ENCODE assay signal across 25 mouse cellular contexts in genomic region chr2:96406856-96407255, GRCm38 (mm10).
DNase-seq lines count a peak whose midpoint lies in the region; ATAC-seq lines count a peak whose summit lies in the region.
"Had no signal": no experiment of that assay in that cellular context is flagged by ENCODE, and none has a peak within 500 bp of the region (broad histone marks: within the 10 kb centered on the region; RNA-seq: fewer than 3 reads in every experiment).

No protein-coding gene starts in this region.

- H3K9ac ChIP-seq in kidney, embryonic 14.5 days (ENCODE audit: low read depth, low read length): no peak overlapping the region
- no peak overlapping the region for H3K9ac ChIP-seq in forebrain, embryonic 13.5 days
- H3K9ac ChIP-seq: embryonic facial prominence, embryonic 12.5 days; embryonic facial prominence, embryonic 15.5 days; forebrain, embryonic 15.5 days; heart, embryonic 13.5 days; hindbrain, embryonic 14.5 days had no signal

- H3K4me2 ChIP-seq in kidney, embryonic 14.5 days (replicated peaks; ENCODE audit: low read depth, low read length): no peak overlapping the region
- no peak overlapping the region for H3K4me2 ChIP-seq in forebrain, embryonic 13.5 days
- H3K4me2 ChIP-seq: embryonic facial prominence, embryonic 12.5 days; embryonic facial prominence, embryonic 15.5 days; forebrain, embryonic 15.5 days; heart, embryonic 13.5 days; hindbrain, embryonic 14.5 days had no signal

- no peak overlapping the region for H3K4me3 ChIP-seq in kidney, embryonic 14.5 days (ENCODE audit: low read length)
- H3K4me3 ChIP-seq in forebrain, embryonic 13.5 days: no peak overlapping the region
- H3K4me3 ChIP-seq: embryonic facial prominence, embryonic 12.5 days; embryonic facial prominence, embryonic 15.5 days; forebrain, embryonic 15.5 days; heart, embryonic 13.5 days had no signal

- H3K27ac ChIP-seq in kidney, embryonic 14.5 days (ENCODE audit: low read depth, low read length): no peak overlapping the region
- H3K27ac ChIP-seq in forebrain, embryonic 13.5 days: no peak overlapping the region
- H3K27ac ChIP-seq: embryonic facial prominence, embryonic 12.5 days; embryonic facial prominence, embryonic 15.5 days; forebrain, embryonic 15.5 days; heart, embryonic 13.5 days; hindbrain, embryonic 14.5 days; hindbrain, postnatal 0 days had no signal

- no peak for ATAC-seq in kidney, embryonic 14.5 days (ENCODE audit: low FRiP score, low TSS enrichment)
- ATAC-seq in forebrain, embryonic 13.5 days: no peak
- ATAC-seq: forebrain, embryonic 15.5 days; hindbrain, postnatal 0 days; Patski had no signal

- WGBS in kidney, embryonic 14.5 days: 84% methylated on average over 8 of the region's 8 CpGs
- 88% methylated on average over 8 of the region's 8 CpGs for WGBS in forebrain, embryonic 13.5 days

- H3K4me1 ChIP-seq in kidney, embryonic 14.5 days (ENCODE audit: control insufficient read depth, insufficient read depth, low read length): no peaks in the 10 kb centered on the region
- no peaks in the 10 kb centered on the region for H3K4me1 ChIP-seq in forebrain, embryonic 13.5 days
- H3K4me1 ChIP-seq: embryonic facial prominence, embryonic 12.5 days; embryonic facial prominence, embryonic 15.5 days; forebrain, embryonic 15.5 days; heart, embryonic 13.5 days had no signal

- no peaks in the 10 kb centered on the region for H3K9me3 ChIP-seq in kidney, embryonic 14.5 days (ENCODE audit: control insufficient read depth, low read length)
- no peaks in the 10 kb centered on the region for H3K9me3 ChIP-seq in forebrain, embryonic 13.5 days (replicated peaks)
- H3K9me3 ChIP-seq: embryonic facial prominence, embryonic 12.5 days; embryonic facial prominence, embryonic 15.5 days; forebrain, embryonic 15.5 days; G1E; heart, embryonic 13.5 days had no signal

- peak; percentile 42 for DNase-seq in kidney, adult 18-20 months
- peak; percentile 67 for DNase-seq in kidney, adult 9 months
- peak; percentile 43 to 79 for DNase-seq in kidney, postnatal 25 days
- DNase-seq in spleen, postnatal 14 days (ENCODE audit: low spot score in 2 of 2): no peak
- DNase-seq: adrenal gland, postnatal 10 days; B cell, adult 2 months; cerebellum, adult 11 months; cerebellum, adult 2 months; cerebellum, adult 9-11 months; cerebellum, postnatal 25 days; gastrocnemius, postnatal 25 days; heart, adult 18-20 months; heart, postnatal 14 days; heart, postnatal 4 days had no signal

- H3K36me3 ChIP-seq in kidney, embryonic 14.5 days (ENCODE audit: control insufficient read depth, insufficient read depth, low read length): no peaks in the 10 kb centered on the region
- no peaks in the 10 kb centered on the region for H3K36me3 ChIP-seq in forebrain, embryonic 13.5 days (ENCODE audit: poor library complexity, severe bottlenecking)
- H3K36me3 ChIP-seq: embryonic facial prominence, embryonic 12.5 days; embryonic facial prominence, embryonic 15.5 days; forebrain, embryonic 15.5 days; G1E; heart, embryonic 13.5 days had no signal

- no peaks in the 10 kb centered on the region for H3K27me3 ChIP-seq in kidney, embryonic 14.5 days (ENCODE audit: control insufficient read depth, insufficient read depth, low read length)
- H3K27me3 ChIP-seq in forebrain, embryonic 13.5 days: no peaks in the 10 kb centered on the region
- H3K27me3 ChIP-seq: CH12.LX; embryonic facial prominence, embryonic 12.5 days; embryonic facial prominence, embryonic 15.5 days; forebrain, embryonic 15.5 days; heart, embryonic 13.5 days; Patski had no signal

Comparison
In these comparisons a context has a peak if more than half of its experiments do, and no peak if none do; other contexts are left out.
1. DNase-seq: peak in kidney, adult 18-20 months (single experiment), kidney, adult 9 months (single experiment) and kidney, postnatal 25 days (2 of 2); none in spleen, postnatal 14 days (0 of 2).